Mouse (Mus musculus): ENCODE data around the gene Gm5737.

The Gm5737 gene

GRCm38 (mm10) chr7:120811834-120812415 lies at the start of gene Gm5737:
Gene Gm5737 (plus strand): TSS chr7:120812365.
- DNase-seq (ENCODE audit: extremely low read depth, low read depth, low spot score), result no peak

GRCm38 (mm10) chr7:120767369-120767768 lies 44.8 kb upstream of the Gm5737 start:
- DNase-seq (ENCODE audit: extremely low read depth, low read depth, low spot score), result no peak

- no peak for DNase-seq (ENCODE audit: extremely low read depth, low read depth, low spot score)
Measured at GRCm38 (mm10) chr7:120771389-120771788, 40.8 kb upstream of the Gm5737 start.

- no peak for DNase-seq (ENCODE audit: extremely low read depth, low read depth, low spot score)
Measured at GRCm38 (mm10) chr7:120778012-120778411, 34.2 kb upstream of the Gm5737 start.

- DNase-seq (ENCODE audit: extremely low read depth, low read depth, low spot score), result no peak
Measured at GRCm38 (mm10) chr7:120795544-120795943, 16.6 kb upstream of the Gm5737 start.

GRCm38 (mm10) chr7:120796369-120796768 lies 15.8 kb upstream of the Gm5737 start:
- DNase-seq (ENCODE audit: extremely low read depth, low read depth, low spot score), result no peak

GRCm38 (mm10) chr7:120803268-120803667 lies 8.9 kb upstream of the Gm5737 start:
- DNase-seq (ENCODE audit: extremely low read depth, low read depth, low spot score), result no peak

- DNase-seq (ENCODE audit: extremely low read depth, low read depth, low spot score), result no peak
Measured at GRCm38 (mm10) chr7:120809705-120810104, 2.5 kb upstream of the Gm5737 start.

GRCm38 (mm10) chr7:120817552-120817951 lies 5.4 kb downstream of the Gm5737 start:
- no peak for DNase-seq (ENCODE audit: extremely low read depth, low read depth, low spot score)

GRCm38 (mm10) chr7:120819386-120819785 lies 7.2 kb downstream of the Gm5737 start:
- no peak for DNase-seq (ENCODE audit: extremely low read depth, low read depth, low spot score)

- no peak for DNase-seq (ENCODE audit: extremely low read depth, low read depth, low spot score)
Measured at GRCm38 (mm10) chr7:120823248-120823647, 11.1 kb downstream of the Gm5737 start.

- DNase-seq (ENCODE audit: extremely low read depth, low read depth, low spot score), result no peak
Measured at GRCm38 (mm10) chr7:120825097-120825496, 12.9 kb downstream of the Gm5737 start.

- no peak for DNase-seq (ENCODE audit: extremely low read depth, low read depth, low spot score)
Measured at GRCm38 (mm10) chr7:120826408-120826807, 14.2 kb downstream of the Gm5737 start.

GRCm38 (mm10) chr7:120830431-120831381 lies 18.5 kb downstream of the Gm5737 start:
- DNase-seq (ENCODE audit: extremely low read depth, low read depth, low spot score), result no peak

- no peak for DNase-seq (ENCODE audit: extremely low read depth, low read depth, low spot score)
Measured at GRCm38 (mm10) chr7:120834426-120834825, 22.3 kb downstream of the Gm5737 start.

- DNase-seq (ENCODE audit: extremely low read depth, low read depth, low spot score), result no peak
Measured at GRCm38 (mm10) chr7:120834863-120835372, 22.8 kb downstream of the Gm5737 start.

GRCm38 (mm10) chr7:120835449-120836359 lies 23.5 kb downstream of the Gm5737 start:
- no peak for DNase-seq (ENCODE audit: extremely low read depth, low read depth, low spot score)

GRCm38 (mm10) chr7:120836361-120836760 lies 24.2 kb downstream of the Gm5737 start:
- DNase-seq (ENCODE audit: extremely low read depth, low read depth, low spot score), result no peak

GRCm38 (mm10) chr7:120838436-120839160 lies 26.4 kb downstream of the Gm5737 start:
- peak; percentile 97 for DNase-seq (ENCODE audit: extremely low read depth, low read depth, low spot score)

GRCm38 (mm10) chr7:120839786-120840185 lies 27.6 kb downstream of the Gm5737 start:
- no peak for DNase-seq (ENCODE audit: extremely low read depth, low read depth, low spot score)
